Mouse (Mus musculus): ENCODE data around the gene Irgc1. TPM values are rescaled to one million over a fixed set of nuclear protein-coding genes. Genes with fewer than 3 reads are reported as not detected.
A peak's percentile ranks its signal among the peaks of the same experiment; 100 is the strongest.

Irgc1 gene
- total and polyA plus RNA-seq, 2 experiments from 2014 or later = not detected

- Histone ChIP-seq H3K9ac (replicated peaks; ENCODE audit: low read length) (no peak overlapping the region), H3K4me3 (ENCODE audit: low read length) (no peak overlapping the region), H3K36me3 (ENCODE audit: insufficient read depth, low read length) (no peaks in the 10 kb centered on the region), H3K4me2 (ENCODE audit: low read depth, low read length) (no peak overlapping the region), H3K9me3 (ENCODE audit: low read length) (no peaks in the 10 kb centered on the region), H3K27me3 (ENCODE audit: insufficient read depth, low read length) (no peaks in the 10 kb centered on the region), H3K27ac (no peak overlapping the region), H3K4me1 (ENCODE audit: insufficient read depth, low read length) (no peaks in the 10 kb centered on the region)
- DNase-seq (ENCODE audit: low spot score) (peak; percentile 70), ATAC-seq (peak; percentile 54; the same call in 1 of the 2 replicates)
- TF ChIP-seq CTCF (IDR thresholded peaks at IDR 0.05; ENCODE audit: low read depth) = peak; percentile 91
- WGBS = 8% methylated on average over 1 of the region's 1 CpGs
Measured at GRCm38 (mm10) chr7:24441785-24442184, 10.3 kb downstream of the Irgc1 start.

- DNase-seq (ENCODE audit: low spot score) (no peak), ATAC-seq (no peak)
- Histone ChIP-seq H3K9ac (replicated peaks; ENCODE audit: low read length) (no peak overlapping the region), H3K27ac (no peak overlapping the region), H3K4me3 (ENCODE audit: low read length) (no peak overlapping the region), H3K36me3 (ENCODE audit: insufficient read depth, low read length) (no peaks in the 10 kb centered on the region), H3K9me3 (ENCODE audit: low read length) (no peaks in the 10 kb centered on the region), H3K4me1 (ENCODE audit: insufficient read depth, low read length) (no peaks in the 10 kb centered on the region), H3K4me2 (ENCODE audit: low read depth, low read length) (no peak overlapping the region), H3K27me3 (ENCODE audit: insufficient read depth, low read length) (no peaks in the 10 kb centered on the region)
- WGBS = 75% methylated on average over 7 of the region's 7 CpGs
- no peak for TF ChIP-seq CTCF (IDR thresholded peaks at IDR 0.05; ENCODE audit: low read depth)
Measured at GRCm38 (mm10) chr7:24439891-24440290, 12.2 kb downstream of the Irgc1 start.

GRCm38 (mm10) chr7:24439191-24439590 lies 12.9 kb downstream of the Irgc1 start:
- TF ChIP-seq CTCF (IDR thresholded peaks at IDR 0.05; ENCODE audit: low read depth) = no peak
- no peak for ATAC-seq

GRCm38 (mm10) chr7:24437981-24438380 lies 14.1 kb downstream of the Irgc1 start:
- WGBS = 66% methylated on average over 10 of the region's 10 CpGs
- Histone ChIP-seq H3K4me2 (ENCODE audit: low read depth, low read length) (no peak overlapping the region), H3K27me3 (ENCODE audit: insufficient read depth, low read length) (no peaks in the 10 kb centered on the region), H3K36me3 (ENCODE audit: insufficient read depth, low read length) (no peaks in the 10 kb centered on the region), H3K9ac (replicated peaks; ENCODE audit: low read length) (no peak overlapping the region), H3K9me3 (ENCODE audit: low read length) (no peaks in the 10 kb centered on the region), H3K27ac (no peak overlapping the region), H3K4me1 (ENCODE audit: insufficient read depth, low read length) (no peaks in the 10 kb centered on the region), H3K4me3 (ENCODE audit: low read length) (no peak overlapping the region)
- no peak for TF ChIP-seq CTCF (IDR thresholded peaks at IDR 0.05; ENCODE audit: low read depth)
- DNase-seq (ENCODE audit: low spot score) (no peak), ATAC-seq (no peak)

More at GRCm38 (mm10) chr7:24439191-24439590, 12.9 kb downstream of the Irgc1 start:
- Histone ChIP-seq H3K4me1 (ENCODE audit: insufficient read depth, low read length) (no peaks in the 10 kb centered on the region), H3K36me3 (ENCODE audit: insufficient read depth, low read length) (no peaks in the 10 kb centered on the region), H3K4me3 (ENCODE audit: low read length) (no peak overlapping the region), H3K27ac (no peak overlapping the region), H3K9ac (replicated peaks; ENCODE audit: low read length) (no peak overlapping the region), H3K4me2 (ENCODE audit: low read depth, low read length) (no peak overlapping the region), H3K27me3 (ENCODE audit: insufficient read depth, low read length) (no peaks in the 10 kb centered on the region), H3K9me3 (ENCODE audit: low read length) (no peaks in the 10 kb centered on the region)
- 74% methylated on average over 6 of the region's 6 CpGs for WGBS
- DNase-seq (ENCODE audit: low spot score) = no peak

- no peak for DNase-seq (ENCODE audit: low spot score)
- no peaks in the 10 kb centered on the region for H3K9me3 ChIP-seq (ENCODE audit: low read length)
Measured at GRCm38 (mm10) chr7:24435305-24435704, 16.8 kb downstream of the Irgc1 start.

GRCm38 (mm10) chr7:24431713-24432112 lies 20.4 kb downstream of the Irgc1 start:
- H3K9ac ChIP-seq (replicated peaks; ENCODE audit: low read length) = no peak overlapping the region
- no peaks in the 10 kb centered on the region for H3K27me3 ChIP-seq (ENCODE audit: insufficient read depth, low read length)
- DNase-seq (ENCODE audit: low spot score) (no peak), ATAC-seq (no peak)
- H3K9me3 ChIP-seq (ENCODE audit: low read length) = no peaks in the 10 kb centered on the region
- no peak overlapping the region for H3K4me3 ChIP-seq (ENCODE audit: low read length)
- 66% methylated on average over 11 of the region's 11 CpGs for WGBS
- H3K27ac ChIP-seq = no peak overlapping the region
- no peak overlapping the region for H3K4me2 ChIP-seq (ENCODE audit: low read depth, low read length)
- no peaks in the 10 kb centered on the region for H3K4me1 ChIP-seq (ENCODE audit: insufficient read depth, low read length)
- TF ChIP-seq CTCF (IDR thresholded peaks at IDR 0.05; ENCODE audit: low read depth) = no peak
- no peaks in the 10 kb centered on the region for H3K36me3 ChIP-seq (ENCODE audit: insufficient read depth, low read length)

More at GRCm38 (mm10) chr7:24435305-24435704, 16.8 kb downstream of the Irgc1 start:
- no peak overlapping the region for H3K4me2 ChIP-seq (ENCODE audit: low read depth, low read length)
- H3K27ac ChIP-seq = no peak overlapping the region
- no peaks in the 10 kb centered on the region for H3K4me1 ChIP-seq (ENCODE audit: insufficient read depth, low read length)
- H3K9ac ChIP-seq (replicated peaks; ENCODE audit: low read length) = no peak overlapping the region
- H3K4me3 ChIP-seq (ENCODE audit: low read length) = no peak overlapping the region
- H3K36me3 ChIP-seq (ENCODE audit: insufficient read depth, low read length) = no peaks in the 10 kb centered on the region
- 90% methylated on average over 5 of the region's 5 CpGs for WGBS
- 0 out of 2 replicates have a peak, but pooled peaks have one; percentile 16 for ATAC-seq
- TF ChIP-seq CTCF (IDR thresholded peaks at IDR 0.05; ENCODE audit: low read depth) = no peak
- H3K27me3 ChIP-seq (ENCODE audit: insufficient read depth, low read length) = no peaks in the 10 kb centered on the region

GRCm38 (mm10) chr7:24430551-24431345 lies 21.3 kb downstream of the Irgc1 start:
- no peak for DNase-seq (ENCODE audit: low spot score)

More at GRCm38 (mm10) chr7:24430551-24431345, 21.3 kb downstream of the Irgc1 start:
- Histone ChIP-seq H3K9me3 (ENCODE audit: low read length) (no peaks in the 10 kb centered on the region), H3K4me3 (ENCODE audit: low read length) (no peak overlapping the region), H3K4me1 (ENCODE audit: insufficient read depth, low read length) (no peaks in the 10 kb centered on the region), H3K4me2 (ENCODE audit: low read depth, low read length) (no peak overlapping the region), H3K27ac (no peak overlapping the region), H3K9ac (replicated peaks; ENCODE audit: low read length) (no peak overlapping the region), H3K27me3 (ENCODE audit: insufficient read depth, low read length) (no peaks in the 10 kb centered on the region), H3K36me3 (ENCODE audit: insufficient read depth, low read length) (no peaks in the 10 kb centered on the region)
- no peak for TF ChIP-seq CTCF (IDR thresholded peaks at IDR 0.05; ENCODE audit: low read depth)
- 93% methylated on average over 15 of the region's 15 CpGs for WGBS
- no peak for ATAC-seq
